Mouse (Mus musculus) lung, adult 2 months (tissue): ENCODE measurements around the gene Arhgap19. TPM values are rescaled to one million over a fixed set of nuclear protein-coding genes. Genes with fewer than 3 reads are reported as not detected.
"Not testable (repeated sequence)": the region's sequence is repeated elsewhere in the genome, so short reads cannot be mapped to it uniquely, and the experiment has no call there.

Experiments
- DNase-seq: peaks from one replicate; pipeline ENCODE4 v3.0.0; 2022
- H3K4me1 ChIP-seq: fragments of 200-500 bp; 2 replicates; pipeline ENCODE4 v1.6.1; 2011; ENCODE audit warnings: low read length; ENCODE audit not compliant: control insufficient read depth, insufficient read depth
- H3K4me3 ChIP-seq: fragments of 200-500 bp; replicated peaks from 2 replicates; pipeline ENCODE3; 2011; ENCODE audit warnings: low read depth, mild to moderate bottlenecking, control low read depth, low read length; ENCODE audit errors: extremely low read depth
- CTCF ChIP-seq: fragments of 200-500 bp; IDR thresholded peaks from 2 replicates; pipeline ENCODE4 v1.5.1; 2011; ENCODE audit warnings: mild to moderate bottlenecking, low read length, control low read depth; ENCODE audit not compliant: insufficient read depth
- POLR2A ChIP-seq: fragments of 200-500 bp; IDR thresholded peaks from 2 replicates; pipeline ENCODE4 v1.6.1; 2011; ENCODE audit warnings: low read depth, mild to moderate bottlenecking, control low read depth, low read length, borderline replicate concordance; ENCODE audit errors: extremely low read depth
- WGBS: fragments of 180-500 bp; shearing (Covaris S2); methylation state at CpG from one replicate; pipeline ENCODE4 v1.1.7; 2018; 5-methylcytosine and 5-hydroxymethylcytosine counted together
- polyA plus RNA-seq: library from polyadenylated mRNA; depleted of rRNA; stranded (reverse); fragments of >200 nt; gene quantifications from 2 replicates; pipeline ENCODE4 v1.2.3, GENCODE M21; 2012; rRNA removed

Gene Arhgap19
- 1.3 and 2.2 TPM in 2 replicates for polyA plus RNA-seq

GRCm38 (mm10) chr19:41801742-41802369 lies at the start of gene Arhgap19:
Arhgap19 (minus strand) TSS chr19:41802047.
- under 1% methylated on average over 48 of the region's 48 CpGs for WGBS
- Histone ChIP-seq H3K4me1 (no peaks in the 10 kb centered on the region), H3K4me3 (peak within 1 kb of the TSS; percentile 92)
- peak; percentile 88 for DNase-seq
- TF ChIP-seq CTCF (no peak), POLR2A (peak; percentile 57; the same call in 1 of the 2 replicates)

GRCm38 (mm10) chr19:41850719-41851543 lies 49.1 kb upstream of the Arhgap19 start:
- TF ChIP-seq CTCF (no peak), POLR2A (no peak)
- peaks cover 4% of the 10 kb centered on the region; the same call in 1 of the 2 replicates for H3K4me1 ChIP-seq
- H3K4me3 ChIP-seq: no peak overlapping the region
- no peak for DNase-seq
- WGBS: 40% methylated on average over 14 of the region's 14 CpGs

- WGBS: 56% methylated on average over 6 of the region's 6 CpGs
- TF ChIP-seq CTCF (no peak), POLR2A (no peak)
- DNase-seq: no peak
- peaks cover 4% of the 10 kb centered on the region; the same call in 1 of the 2 replicates for H3K4me1 ChIP-seq
- H3K4me3 ChIP-seq: no peak overlapping the region
These were observed 48.3 kb upstream of the Arhgap19 start for GRCm38 (mm10) chr19:41850021-41850718.

GRCm38 (mm10) chr19:41847992-41848851 lies 46.4 kb upstream of the Arhgap19 start, which contains the start of gene Frat2:
Frat2 (minus strand) TSS chr19:41848132.
- WGBS: under 1% methylated on average over 72 of the region's 72 CpGs

GRCm38 (mm10) chr19:41847614-41847991 lies 45.8 kb upstream of the Arhgap19 start:
- peak overlapping the region; percentile 100 for H3K4me3 ChIP-seq
- H3K4me1 ChIP-seq, DNase-seq: not testable (repeated sequence)
- WGBS: under 1% methylated on average over 46 of the region's 53 CpGs

More at GRCm38 (mm10) chr19:41847992-41848851, 46.4 kb upstream of the Arhgap19 start, which contains the start of gene Frat2:
- peak within 1 kb of the TSS; percentile 100 for H3K4me3 ChIP-seq
- peaks cover 4% of the 10 kb centered on the region; the same call in 1 of the 2 replicates for H3K4me1 ChIP-seq
- DNase-seq: peak; percentile 91
- TF ChIP-seq POLR2A: peak; percentile 49; the same call in 1 of the 2 replicates
- TF ChIP-seq CTCF: no peak

- H3K4me3 ChIP-seq: peak overlapping the region; percentile 75
- WGBS: under 1% methylated on average over 64 of the region's 64 CpGs
- peaks cover 4% of the 10 kb centered on the region; the same call in 1 of the 2 replicates for H3K4me1 ChIP-seq
- DNase-seq: peak; percentile 62
- TF ChIP-seq CTCF (no peak), POLR2A (no peak)
These were observed 45.3 kb upstream of the Arhgap19 start for GRCm38 (mm10) chr19:41847091-41847581.

- peaks cover 4% of the 10 kb centered on the region; the same call in 1 of the 2 replicates for H3K4me1 ChIP-seq
- peak; percentile 19 for DNase-seq
- WGBS: 15% methylated on average over 21 of the region's 21 CpGs
- peak overlapping the region; percentile 75 for H3K4me3 ChIP-seq
- TF ChIP-seq POLR2A (no peak), CTCF (no peak)
These were observed 44.7 kb upstream of the Arhgap19 start for GRCm38 (mm10) chr19:41846366-41847090.

- Histone ChIP-seq H3K4me3 (no peak overlapping the region), H3K4me1 (peaks cover 4% of the 10 kb centered on the region; the same call in 1 of the 2 replicates)
- WGBS: 90% methylated on average over 6 of the region's 6 CpGs
- TF ChIP-seq CTCF: no peak
- no peak for TF ChIP-seq POLR2A
- DNase-seq: no peak
These were observed 42.5 kb upstream of the Arhgap19 start for GRCm38 (mm10) chr19:41844345-41844744.
